Mouse (Mus musculus): ENCODE measurements around the gene 4930432K21Rik. TPM values are rescaled to one million over a fixed set of nuclear protein-coding genes. Genes with fewer than 3 reads are reported as not detected.

4930432K21Rik gene
- not detected for polyA plus RNA-seq (2014; fragmentation: Illumina TruSeq; extraction: RNeasy Lipid Tissue Mini Kit (QIAGEN cat#74804); ENCODE audit: low read depth, low replicate concordance)

GRCm38 (mm10) chr8:84147769-84148530 is at the start of gene 4930432K21Rik, which contains the start of gene Cc2d1a:
Gene 4930432K21Rik (plus strand): TSS chr8:84148025.
Gene Cc2d1a (minus strand): TSS chr8:84147936.

GRCm38 (mm10) chr8:84104697-84105609 is 42.9 kb upstream of the 4930432K21Rik start, which contains the start of gene Dcaf15:
Gene Dcaf15 (minus strand): TSS chr8:84104768.

GRCm38 (mm10) chr8:84125656-84126055 is 22.2 kb upstream of the 4930432K21Rik start, which contains the start of gene Podnl1:
Gene Podnl1 (plus strand): TSS chr8:84125989.

GRCm38 (mm10) chr8:84185117-84185516 is 37.3 kb downstream of the 4930432K21Rik start, which contains the start of gene Nanos3:
Gene Nanos3 (minus strand): TSS chr8:84185217.

Other genes with a start within 250 kb of the 4930432K21Rik start
- gene Adgrl1, start 247.9 kb upstream of the 4930432K21Rik start, polyA plus RNA-seq (2014; fragmentation: Illumina TruSeq; extraction: RNeasy Lipid Tissue Mini Kit (QIAGEN cat#74804); ENCODE audit: low read depth, low replicate concordance): 1.6 TPM
- gene Gm10644, start 192.8 kb upstream of the 4930432K21Rik start, polyA plus RNA-seq (2014; fragmentation: Illumina TruSeq; extraction: RNeasy Lipid Tissue Mini Kit (QIAGEN cat#74804); ENCODE audit: low read depth, low replicate concordance): not detected
- gene Asf1b, start 192.5 kb upstream of the 4930432K21Rik start, polyA plus RNA-seq (2014; fragmentation: Illumina TruSeq; extraction: RNeasy Lipid Tissue Mini Kit (QIAGEN cat#74804); ENCODE audit: low read depth, low replicate concordance): 4.7 TPM
- gene Prkaca, start 175.0 kb upstream of the 4930432K21Rik start, polyA plus RNA-seq (2014; fragmentation: Illumina TruSeq; extraction: RNeasy Lipid Tissue Mini Kit (QIAGEN cat#74804); ENCODE audit: low read depth, low replicate concordance): 16.0 TPM
- 4.5 TPM for gene Samd1, start 150.4 kb upstream of the 4930432K21Rik start, polyA plus RNA-seq (2014; fragmentation: Illumina TruSeq; extraction: RNeasy Lipid Tissue Mini Kit (QIAGEN cat#74804); ENCODE audit: low read depth, low replicate concordance)
- gene 1700067K01Rik, start 146.5 kb upstream of the 4930432K21Rik start, polyA plus RNA-seq (2014; fragmentation: Illumina TruSeq; extraction: RNeasy Lipid Tissue Mini Kit (QIAGEN cat#74804); ENCODE audit: low read depth, low replicate concordance): not detected
- gene 2210011C24Rik, start 135.9 kb upstream of the 4930432K21Rik start, polyA plus RNA-seq (2014; fragmentation: Illumina TruSeq; extraction: RNeasy Lipid Tissue Mini Kit (QIAGEN cat#74804); ENCODE audit: low read depth, low replicate concordance): 10.3 TPM
- gene Palm3, start 126.6 kb upstream of the 4930432K21Rik start, polyA plus RNA-seq (2014; fragmentation: Illumina TruSeq; extraction: RNeasy Lipid Tissue Mini Kit (QIAGEN cat#74804); ENCODE audit: low read depth, low replicate concordance): 0.16 TPM
- gene Il27ra, start 105.4 kb upstream of the 4930432K21Rik start, polyA plus RNA-seq (2014; fragmentation: Illumina TruSeq; extraction: RNeasy Lipid Tissue Mini Kit (QIAGEN cat#74804); ENCODE audit: low read depth, low replicate concordance): 0.13 TPM
- not detected for gene Rln3, start 103.0 kb upstream of the 4930432K21Rik start, polyA plus RNA-seq (2014; fragmentation: Illumina TruSeq; extraction: RNeasy Lipid Tissue Mini Kit (QIAGEN cat#74804); ENCODE audit: low read depth, low replicate concordance)
- gene Gm10643, start 82.9 kb upstream of the 4930432K21Rik start, polyA plus RNA-seq (2014; fragmentation: Illumina TruSeq; extraction: RNeasy Lipid Tissue Mini Kit (QIAGEN cat#74804); ENCODE audit: low read depth, low replicate concordance): 2.2 TPM
- gene Rfx1, start 81.2 kb upstream of the 4930432K21Rik start, polyA plus RNA-seq (2014; fragmentation: Illumina TruSeq; extraction: RNeasy Lipid Tissue Mini Kit (QIAGEN cat#74804); ENCODE audit: low read depth, low replicate concordance): 1.6 TPM
- 4.3 TPM for gene Dcaf15, start 43.3 kb upstream of the 4930432K21Rik start, polyA plus RNA-seq (2014; fragmentation: Illumina TruSeq; extraction: RNeasy Lipid Tissue Mini Kit (QIAGEN cat#74804); ENCODE audit: low read depth, low replicate concordance)
- gene Podnl1, start 22.0 kb upstream of the 4930432K21Rik start, polyA plus RNA-seq (2014; fragmentation: Illumina TruSeq; extraction: RNeasy Lipid Tissue Mini Kit (QIAGEN cat#74804); ENCODE audit: low read depth, low replicate concordance): not detected
- 0.47 TPM for gene Cc2d1a, start 89 bp upstream of the 4930432K21Rik start, polyA plus RNA-seq (2014; fragmentation: Illumina TruSeq; extraction: RNeasy Lipid Tissue Mini Kit (QIAGEN cat#74804); ENCODE audit: low read depth, low replicate concordance)
- not detected for gene Nanos3, start 37.2 kb downstream of the 4930432K21Rik start, polyA plus RNA-seq (2014; fragmentation: Illumina TruSeq; extraction: RNeasy Lipid Tissue Mini Kit (QIAGEN cat#74804); ENCODE audit: low read depth, low replicate concordance)
- 0.25 TPM for gene Zswim4, start 89.0 kb downstream of the 4930432K21Rik start, polyA plus RNA-seq (2014; fragmentation: Illumina TruSeq; extraction: RNeasy Lipid Tissue Mini Kit (QIAGEN cat#74804); ENCODE audit: low read depth, low replicate concordance)
- gene D8Ertd738e, start 101.7 kb downstream of the 4930432K21Rik start, polyA plus RNA-seq (2014; fragmentation: Illumina TruSeq; extraction: RNeasy Lipid Tissue Mini Kit (QIAGEN cat#74804); ENCODE audit: low read depth, low replicate concordance): 1.8 TPM
- gene Mri1, start 109.3 kb downstream of the 4930432K21Rik start, polyA plus RNA-seq (2014; fragmentation: Illumina TruSeq; extraction: RNeasy Lipid Tissue Mini Kit (QIAGEN cat#74804); ENCODE audit: low read depth, low replicate concordance): 6.0 TPM
- 1.6 TPM for gene Ccdc130, start 122.4 kb downstream of the 4930432K21Rik start, polyA plus RNA-seq (2014; fragmentation: Illumina TruSeq; extraction: RNeasy Lipid Tissue Mini Kit (QIAGEN cat#74804); ENCODE audit: low read depth, low replicate concordance)
- 1.7 TPM for gene Cacna1a, start 240.4 kb downstream of the 4930432K21Rik start, polyA plus RNA-seq (2014; fragmentation: Illumina TruSeq; extraction: RNeasy Lipid Tissue Mini Kit (QIAGEN cat#74804); ENCODE audit: low read depth, low replicate concordance)